Mouse (Mus musculus) neural tube, embryonic 12.5 days (tissue): ENCODE measurements around the gene Fbxl13. TPM values are rescaled to one million over a fixed set of nuclear protein-coding genes. Genes with fewer than 3 reads are reported as not detected.

Source experiments
- ATAC-seq: fragments of 200-750 bp; cut with Nextera tagmentation; 2 replicates; pipeline ENCODE4 v1.8.0; 2017; ENCODE audit warnings: low read depth, mild to moderate bottlenecking, moderate TSS enrichment, moderate library complexity; ENCODE audit not compliant: low FRiP score
- H3K27ac ChIP-seq: fragments of 300-500 bp; sonication (generic); 2 replicates; pipeline ENCODE4 v1.5.1; 2016
- H3K27me3 ChIP-seq: fragments of 300-500 bp; sonication (generic); replicated peaks from 2 replicates; pipeline ENCODE4 v1.6.1; 2016; ENCODE audit warnings: mild to moderate bottlenecking
- H3K36me3 ChIP-seq: fragments of 300-500 bp; sonication (generic); 2 replicates; pipeline ENCODE4 v1.6.1; 2016; ENCODE audit warnings: mild to moderate bottlenecking
- H3K4me1 ChIP-seq: fragments of 300-500 bp; sonication (generic); 2 replicates; pipeline ENCODE4 v1.6.1; 2016
- H3K4me2 ChIP-seq: fragments of 300-500 bp; sonication (generic); replicated peaks from 2 replicates; pipeline ENCODE4 v1.6.1; 2016; ENCODE audit warnings: mild to moderate bottlenecking
- H3K4me3 ChIP-seq: fragments of 300-500 bp; sonication (generic); 2 replicates; pipeline ENCODE4 v1.5.1; 2016
- H3K9ac ChIP-seq: fragments of 300-500 bp; sonication (generic); 2 replicates; pipeline ENCODE4 v1.6.1; 2016; ENCODE audit warnings: mild to moderate bottlenecking
- H3K9me3 ChIP-seq: fragments of 300-500 bp; sonication (generic); 2 replicates; pipeline ENCODE4 v1.6.1; 2016; ENCODE audit warnings: mild to moderate bottlenecking
- WGBS: fragments of 180-500 bp; shearing (Covaris S2); methylation state at CpG from one replicate; pipeline ENCODE4 v1.1.7; 2016; 5-methylcytosine and 5-hydroxymethylcytosine counted together
- polyA plus RNA-seq: library from polyadenylated mRNA; unstranded; fragments of >200 nt; fragmentation: Nextera tagmentation; extraction: Ambion mirVana; gene quantifications from 2 replicates; pipeline ENCODE4 v1.2.1, GENCODE M21; 2016

The Fbxl13 gene
- polyA plus RNA-seq, 1 experiment from 2014 or later, result 0.39 TPM

- Histone ChIP-seq H3K27ac (no peak overlapping the region), H3K36me3 (no peaks in the 10 kb centered on the region), H3K27me3 (no peaks in the 10 kb centered on the region), H3K4me3 (no peak overlapping the region), H3K4me1 (no peaks in the 10 kb centered on the region), H3K9me3 (no peaks in the 10 kb centered on the region), H3K9ac (no peak overlapping the region), H3K4me2 (no peak overlapping the region)
- WGBS, result 93% methylated on average over 2 of the region's 2 CpGs
- ATAC-seq, result no peak
Observed at GRCm38 (mm10) chr5:21500941-21501340, 144.5 kb downstream of the Fbxl13 start.

- H3K27me3 ChIP-seq, result no peaks in the 10 kb centered on the region
- 84% methylated on average over 10 of the region's 10 CpGs for WGBS
- no peak overlapping the region for H3K4me3 ChIP-seq
- H3K9me3 ChIP-seq, result no peaks in the 10 kb centered on the region
- no peak overlapping the region for H3K4me2 ChIP-seq
- no peaks in the 10 kb centered on the region for H3K4me1 ChIP-seq
- no peaks in the 10 kb centered on the region for H3K36me3 ChIP-seq
- no peak overlapping the region for H3K9ac ChIP-seq
- H3K27ac ChIP-seq, result no peak overlapping the region
- no peak for ATAC-seq
Observed at GRCm38 (mm10) chr5:21500133-21500532, 145.3 kb downstream of the Fbxl13 start.

GRCm38 (mm10) chr5:21498925-21499324 is 146.5 kb downstream of the Fbxl13 start:
- no peaks in the 10 kb centered on the region for H3K9me3 ChIP-seq
- no peak overlapping the region for H3K27ac ChIP-seq
- 77% methylated on average over 11 of the region's 11 CpGs for WGBS
- H3K4me3 ChIP-seq, result no peak overlapping the region
- no peaks in the 10 kb centered on the region for H3K36me3 ChIP-seq
- no peaks in the 10 kb centered on the region for H3K4me1 ChIP-seq
- H3K9ac ChIP-seq, result no peak overlapping the region
- no peaks in the 10 kb centered on the region for H3K27me3 ChIP-seq
- no peak overlapping the region for H3K4me2 ChIP-seq
- no peak for ATAC-seq

GRCm38 (mm10) chr5:21498490-21498889 is 146.9 kb downstream of the Fbxl13 start:
- no peaks in the 10 kb centered on the region for H3K9me3 ChIP-seq
- no peak for ATAC-seq
- H3K27me3 ChIP-seq, result no peaks in the 10 kb centered on the region
- 92% methylated on average over 2 of the region's 2 CpGs for WGBS
- H3K4me1 ChIP-seq, result no peaks in the 10 kb centered on the region
- no peak overlapping the region for H3K27ac ChIP-seq
- H3K36me3 ChIP-seq, result no peaks in the 10 kb centered on the region
- no peak overlapping the region for H3K4me3 ChIP-seq
- no peak overlapping the region for H3K4me2 ChIP-seq
- H3K9ac ChIP-seq, result no peak overlapping the region

- no peak for ATAC-seq
- H3K27ac ChIP-seq, result no peak overlapping the region
- H3K4me3 ChIP-seq, result no peak overlapping the region
- no peak overlapping the region for H3K9ac ChIP-seq
- 77% methylated on average over 3 of the region's 3 CpGs for WGBS
- no peaks in the 10 kb centered on the region for H3K4me1 ChIP-seq
- no peak overlapping the region for H3K4me2 ChIP-seq
- H3K9me3 ChIP-seq, result no peaks in the 10 kb centered on the region
- H3K36me3 ChIP-seq, result no peaks in the 10 kb centered on the region
- H3K27me3 ChIP-seq, result no peaks in the 10 kb centered on the region
Observed at GRCm38 (mm10) chr5:21496881-21497280, 148.6 kb downstream of the Fbxl13 start.

GRCm38 (mm10) chr5:21496321-21496720 is 149.1 kb downstream of the Fbxl13 start:
- WGBS, result 81% methylated on average over 6 of the region's 6 CpGs
- Histone ChIP-seq H3K4me2 (no peak overlapping the region), H3K4me3 (no peak overlapping the region), H3K27me3 (no peaks in the 10 kb centered on the region), H3K27ac (no peak overlapping the region), H3K9me3 (no peaks in the 10 kb centered on the region), H3K9ac (no peak overlapping the region), H3K4me1 (no peaks in the 10 kb centered on the region), H3K36me3 (no peaks in the 10 kb centered on the region)
- no peak for ATAC-seq

GRCm38 (mm10) chr5:21494781-21495180 is 150.7 kb downstream of the Fbxl13 start:
- H3K27me3 ChIP-seq, result no peaks in the 10 kb centered on the region
- no peak for ATAC-seq

GRCm38 (mm10) chr5:21493294-21493999 is 152.0 kb downstream of the Fbxl13 start:
- 90% methylated on average over 8 of the region's 8 CpGs for WGBS
- no peaks in the 10 kb centered on the region for H3K27me3 ChIP-seq
- no peak overlapping the region for H3K4me2 ChIP-seq
- H3K9me3 ChIP-seq, result no peaks in the 10 kb centered on the region
- H3K9ac ChIP-seq, result no peak overlapping the region
- H3K36me3 ChIP-seq, result no peaks in the 10 kb centered on the region
- no peak overlapping the region for H3K27ac ChIP-seq
- no peak overlapping the region for H3K4me3 ChIP-seq
- peaks cover 4% of the 10 kb centered on the region; the same call in 1 of the 2 replicates for H3K4me1 ChIP-seq
- ATAC-seq, result no peak

More at GRCm38 (mm10) chr5:21494781-21495180, 150.7 kb downstream of the Fbxl13 start:
- 63% methylated on average over 3 of the region's 3 CpGs for WGBS
- H3K4me1 ChIP-seq, result no peaks in the 10 kb centered on the region
- H3K36me3 ChIP-seq, result no peaks in the 10 kb centered on the region
- no peak overlapping the region for H3K9ac ChIP-seq
- no peak overlapping the region for H3K4me3 ChIP-seq
- H3K4me2 ChIP-seq, result no peak overlapping the region
- no peaks in the 10 kb centered on the region for H3K9me3 ChIP-seq
- H3K27ac ChIP-seq, result no peak overlapping the region

- H3K9me3 ChIP-seq, result no peaks in the 10 kb centered on the region
- no peak overlapping the region for H3K27ac ChIP-seq
- no peaks in the 10 kb centered on the region for H3K27me3 ChIP-seq
- no peak overlapping the region for H3K4me2 ChIP-seq
- peaks cover 4% of the 10 kb centered on the region; the same call in 1 of the 2 replicates for H3K4me1 ChIP-seq
- H3K36me3 ChIP-seq, result no peaks in the 10 kb centered on the region
- no peak overlapping the region for H3K4me3 ChIP-seq
- WGBS, result 80% methylated on average over 3 of the region's 3 CpGs
- H3K9ac ChIP-seq, result no peak overlapping the region
- no peak for ATAC-seq
Observed at GRCm38 (mm10) chr5:21492213-21492612, 153.2 kb downstream of the Fbxl13 start.

GRCm38 (mm10) chr5:21491469-21491868 is 154.0 kb downstream of the Fbxl13 start:
- H3K4me1 ChIP-seq, result peaks cover 4% of the 10 kb centered on the region; the same call in 1 of the 2 replicates
- WGBS, result 27% methylated on average over 2 of the region's 2 CpGs
- no peak for ATAC-seq

GRCm38 (mm10) chr5:21489135-21489534 is 156.3 kb downstream of the Fbxl13 start:
- H3K4me1 ChIP-seq, result peaks cover 4% of the 10 kb centered on the region; the same call in 1 of the 2 replicates
- H3K9me3 ChIP-seq, result no peaks in the 10 kb centered on the region
- H3K27me3 ChIP-seq, result no peaks in the 10 kb centered on the region
- no peak overlapping the region for H3K9ac ChIP-seq
- no peak overlapping the region for H3K4me2 ChIP-seq
- H3K27ac ChIP-seq, result no peak overlapping the region
- no peak for ATAC-seq
- WGBS, result 72% methylated on average over 4 of the region's 4 CpGs
- H3K4me3 ChIP-seq, result no peak overlapping the region
- no peaks in the 10 kb centered on the region for H3K36me3 ChIP-seq

More at GRCm38 (mm10) chr5:21491469-21491868, 154.0 kb downstream of the Fbxl13 start:
- no peak overlapping the region for H3K4me2 ChIP-seq
- H3K27ac ChIP-seq, result no peak overlapping the region
- H3K4me3 ChIP-seq, result no peak overlapping the region
- no peaks in the 10 kb centered on the region for H3K27me3 ChIP-seq
- H3K9ac ChIP-seq, result no peak overlapping the region
- no peaks in the 10 kb centered on the region for H3K9me3 ChIP-seq
- no peaks in the 10 kb centered on the region for H3K36me3 ChIP-seq

- Histone ChIP-seq H3K36me3 (no peaks in the 10 kb centered on the region), H3K27me3 (no peaks in the 10 kb centered on the region), H3K27ac (no peak overlapping the region), H3K4me2 (no peak overlapping the region), H3K9ac (no peak overlapping the region), H3K4me1 (peaks cover 4% of the 10 kb centered on the region; the same call in 1 of the 2 replicates), H3K4me3 (no peak overlapping the region), H3K9me3 (no peaks in the 10 kb centered on the region)
- ATAC-seq, result no peak
- whole genome bisulfite sequencing, result 95% methylated on average over 5 of the region's 5 CpGs
Observed at GRCm38 (mm10) chr5:21488506-21488905, 156.9 kb downstream of the Fbxl13 start.

GRCm38 (mm10) chr5:21487716-21488115 is 157.7 kb downstream of the Fbxl13 start:
- Histone ChIP-seq H3K36me3 (no peaks in the 10 kb centered on the region), H3K9me3 (no peaks in the 10 kb centered on the region), H3K4me2 (no peak overlapping the region), H3K9ac (no peak overlapping the region), H3K27me3 (no peaks in the 10 kb centered on the region), H3K27ac (no peak overlapping the region), H3K4me1 (peaks cover 4% of the 10 kb centered on the region; the same call in 1 of the 2 replicates), H3K4me3 (no peak overlapping the region)
- 85% methylated on average over 3 of the region's 3 CpGs for WGBS
- ATAC-seq, result no peak
